Comparison of ENCODE assay signal across 29 mouse cellular contexts in the genomic region with DNA sequence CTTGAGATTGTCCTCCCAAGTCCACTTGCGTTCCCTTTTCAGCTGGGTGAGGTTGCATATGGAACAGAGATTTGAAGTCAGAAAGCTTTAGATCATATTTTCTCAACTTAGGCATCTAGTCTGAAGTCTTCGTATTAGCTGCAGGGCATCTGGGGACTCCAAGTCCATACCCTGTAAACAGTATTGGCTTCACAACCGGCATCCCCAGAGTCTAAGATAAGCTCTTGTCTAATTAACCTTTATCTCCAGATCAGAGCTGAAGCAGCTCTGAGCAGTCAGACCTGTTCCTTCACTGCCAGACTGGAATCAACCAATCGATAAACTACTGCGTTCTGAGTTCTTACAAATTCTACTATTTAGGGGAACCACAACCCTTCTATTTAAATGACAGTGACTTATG.
"Had no signal": no experiment of that assay in that cellular context is flagged by ENCODE, and none has a peak within 500 bp of the region (broad histone marks: within the 10 kb centered on the region; RNA-seq: fewer than 3 reads in every experiment).

No protein-coding gene starts in this region.

- H3K27ac ChIP-seq: left cerebral cortex, adult 2 months; limb, embryonic 10.5 days; limb, embryonic 12.5 days; limb, embryonic 13.5 days; limb, embryonic 15.5 days; liver, embryonic 12.5 days; liver, embryonic 13.5 days; liver, embryonic 14.5 days; liver, embryonic 15.5 days; lung, embryonic 15.5 days; macrophage; midbrain, embryonic 10.5 days; midbrain, embryonic 12.5 days; midbrain, embryonic 15.5 days; neural tube, embryonic 12.5 days had no signal

- ATAC-seq: liver, embryonic 12.5 days; liver, postnatal 0 days; lung, postnatal 0 days; midbrain, embryonic 15.5 days had no signal

- DNase-seq: left cerebral cortex, postnatal 4 days; liver; liver, embryonic 13.5 days; liver, postnatal 0 days; lung, adult 18-20 months; lung, adult 2 months; lung, embryonic 14.5 days; lung, postnatal 10 days; lung, postnatal 14 days; lung, postnatal 36 days; lung, postnatal 4 days had no signal

- H3K4me3 ChIP-seq: left cerebral cortex, adult 2 months; limb, embryonic 10.5 days; limb, embryonic 12.5 days; limb, embryonic 13.5 days; limb, embryonic 15.5 days; liver, embryonic 12.5 days; liver, embryonic 13.5 days; liver, embryonic 15.5 days; lung, embryonic 15.5 days; megakaryocyte, embryonic 14.5 days; midbrain, embryonic 10.5 days; midbrain, embryonic 12.5 days; midbrain, embryonic 15.5 days; myocyte; neural tube, embryonic 12.5 days had no signal

- H3K9ac ChIP-seq: limb, embryonic 12.5 days; limb, embryonic 13.5 days; limb, embryonic 15.5 days; liver, embryonic 12.5 days; liver, embryonic 13.5 days; liver, embryonic 14.5 days; liver, embryonic 15.5 days; liver, postnatal 0 days; lung, embryonic 14.5 days; lung, embryonic 15.5 days; midbrain, embryonic 12.5 days; midbrain, embryonic 15.5 days; neural tube, embryonic 12.5 days had no signal

- H3K4me1 ChIP-seq: limb, embryonic 10.5 days; limb, embryonic 12.5 days; limb, embryonic 13.5 days; limb, embryonic 15.5 days; liver, embryonic 12.5 days; liver, embryonic 13.5 days; liver, embryonic 15.5 days; lung, embryonic 15.5 days; megakaryocyte, embryonic 14.5 days; midbrain, embryonic 10.5 days; midbrain, embryonic 12.5 days; midbrain, embryonic 15.5 days; neural tube, embryonic 12.5 days had no signal

- H3K4me2 ChIP-seq: limb, embryonic 12.5 days; limb, embryonic 13.5 days; limb, embryonic 15.5 days; liver, embryonic 11.5 days; liver, embryonic 12.5 days; liver, embryonic 13.5 days; liver, embryonic 15.5 days; lung, embryonic 14.5 days; lung, embryonic 15.5 days; midbrain, embryonic 12.5 days; midbrain, embryonic 15.5 days; neural tube, embryonic 12.5 days had no signal

- H3K36me3 ChIP-seq: limb, embryonic 10.5 days; limb, embryonic 12.5 days; limb, embryonic 13.5 days; limb, embryonic 15.5 days; liver, embryonic 12.5 days; liver, embryonic 13.5 days; liver, embryonic 15.5 days; lung, embryonic 15.5 days; midbrain, embryonic 10.5 days; midbrain, embryonic 12.5 days; midbrain, embryonic 15.5 days; neural tube, embryonic 12.5 days had no signal

- H3K27me3 ChIP-seq: limb, embryonic 12.5 days; limb, embryonic 13.5 days; limb, embryonic 15.5 days; liver, embryonic 12.5 days; liver, embryonic 13.5 days; liver, embryonic 15.5 days; lung, embryonic 15.5 days; megakaryocyte, embryonic 14.5 days; midbrain, embryonic 12.5 days; midbrain, embryonic 15.5 days; neural tube, embryonic 12.5 days had no signal

- H3K9me3 ChIP-seq: limb, embryonic 10.5 days; limb, embryonic 12.5 days; limb, embryonic 13.5 days; limb, embryonic 15.5 days; liver, embryonic 12.5 days; liver, embryonic 13.5 days; liver, embryonic 15.5 days; lung, embryonic 15.5 days; megakaryocyte, embryonic 14.5 days; midbrain, embryonic 15.5 days had no signal
